Mouse (Mus musculus): Measurements from ENCODE around the gene Nphp4.

GRCm38 (mm10) chr4:152554421-152554820 is 77.9 kb downstream of the Nphp4 start:
- TF ChIP-seq POLR2A (IDR thresholded peaks at IDR 0.05; ENCODE audit: insufficient read length, low read depth) (no peak), MAX (IDR thresholded peaks at IDR 0.05; ENCODE audit: low read depth) (no peak), SRF (IDR thresholded peaks at IDR 0.05; ENCODE audit: control insufficient read depth, insufficient read length, low read depth) (no peak), USF1 (IDR thresholded peaks at IDR 0.05; ENCODE audit: low read depth) (no peak), TCF12 (IDR thresholded peaks at IDR 0.05; ENCODE audit: insufficient read depth, poor library complexity, severe bottlenecking) (no peak), TCF3 (IDR thresholded peaks at IDR 0.05; ENCODE audit: insufficient read length, low read depth) (no peak), E2F4 (IDR thresholded peaks at IDR 0.05; ENCODE audit: insufficient read depth) (no peak), POLR2AphosphoS2 (IDR thresholded peaks at IDR 0.05; ENCODE audit: insufficient read length, low read depth) (no peak), MYOD1 (IDR thresholded peaks at IDR 0.05; ENCODE audit: control insufficient read depth in 1 of 3, insufficient read length in 2 of 3, low read depth in 2 of 3) (no peak), REST (IDR thresholded peaks at IDR 0.05; ENCODE audit: insufficient read depth, insufficient read length) (no peak), MYOG (IDR thresholded peaks at IDR 0.05; ENCODE audit: control insufficient read depth in 1 of 3, insufficient read depth in 1 of 3, insufficient read length in 2 of 3, low read depth in 2 of 3) (no peak), CEBPB (IDR thresholded peaks at IDR 0.05; ENCODE audit: insufficient read depth, poor library complexity, severe bottlenecking) (no peak)

Data from myocyte (in vitro differentiated cells).